Mouse (Mus musculus): ENCODE results near the gene Cpn2. TPM values are rescaled to one million over a fixed set of nuclear protein-coding genes. Genes with fewer than 3 reads are reported as not detected.
A peak's percentile ranks its signal among the peaks of the same experiment; 100 is the strongest.

Gene Cpn2
- polyA plus RNA-seq, 1 experiment, result 0.02 TPM

DNA sequence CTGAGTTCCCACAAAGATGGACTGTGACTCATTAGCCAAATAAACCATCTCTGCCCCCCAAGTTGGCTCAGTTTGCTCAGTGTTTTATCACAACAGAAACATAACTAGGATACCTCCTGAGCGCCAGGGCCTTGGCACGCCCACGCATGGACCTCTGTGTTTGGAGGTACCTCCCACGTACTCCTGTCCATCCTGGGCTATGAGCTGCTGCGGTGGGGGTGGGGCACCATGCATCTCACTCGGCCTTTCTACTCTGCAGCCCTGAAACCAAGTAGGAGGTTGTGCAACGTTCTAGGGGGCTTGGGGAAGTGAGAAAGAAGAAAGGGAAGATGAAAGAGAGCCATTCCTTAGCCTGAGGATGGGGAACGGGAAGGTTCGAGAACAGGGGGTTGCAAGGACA is 9.6 kb downstream of the Cpn2 start:
- H3K27ac ChIP-seq (ENCODE audit: control insufficient read depth, insufficient read depth, low read depth, low read length), result no peak overlapping the region
- no peaks in the 10 kb centered on the region for H3K27me3 ChIP-seq (ENCODE audit: control insufficient read depth, insufficient read depth, low read length)
- H3K36me3 ChIP-seq (ENCODE audit: control insufficient read depth, insufficient read depth, low read length), result no peaks in the 10 kb centered on the region
- no peak overlapping the region for H3K4me3 ChIP-seq (ENCODE audit: control insufficient read depth, low read depth, low read length)
- H3K4me1 ChIP-seq (ENCODE audit: control insufficient read depth, insufficient read depth, low read length), result no peaks in the 10 kb centered on the region
- TF ChIP-seq POLR2A (IDR thresholded peaks at IDR 0.05; ENCODE audit: control insufficient read depth, low read depth, low read length), result no peak

- TF ChIP-seq POLR2A (IDR thresholded peaks at IDR 0.05; ENCODE audit: control insufficient read depth, low read depth, low read length) (no peak), CTCF (IDR thresholded peaks at IDR 0.05; ENCODE audit: control insufficient read depth, insufficient read depth, insufficient replicate concordance, low read depth, low read length) (no peak)
- Histone ChIP-seq H3K36me3 (ENCODE audit: control insufficient read depth, insufficient read depth, low read length) (no peaks in the 10 kb centered on the region), H3K4me3 (ENCODE audit: control insufficient read depth, low read depth, low read length) (no peak overlapping the region), H3K27ac (ENCODE audit: control insufficient read depth, insufficient read depth, low read depth, low read length) (no peak overlapping the region), H3K4me1 (ENCODE audit: control insufficient read depth, insufficient read depth, low read length) (peaks cover 2% of the 10 kb centered on the region), H3K27me3 (ENCODE audit: control insufficient read depth, insufficient read depth, low read length) (no peaks in the 10 kb centered on the region)
These were observed 12.2 kb downstream of the Cpn2 start for GRCm38 (mm10) chr16:30255061-30255460.

DNA sequence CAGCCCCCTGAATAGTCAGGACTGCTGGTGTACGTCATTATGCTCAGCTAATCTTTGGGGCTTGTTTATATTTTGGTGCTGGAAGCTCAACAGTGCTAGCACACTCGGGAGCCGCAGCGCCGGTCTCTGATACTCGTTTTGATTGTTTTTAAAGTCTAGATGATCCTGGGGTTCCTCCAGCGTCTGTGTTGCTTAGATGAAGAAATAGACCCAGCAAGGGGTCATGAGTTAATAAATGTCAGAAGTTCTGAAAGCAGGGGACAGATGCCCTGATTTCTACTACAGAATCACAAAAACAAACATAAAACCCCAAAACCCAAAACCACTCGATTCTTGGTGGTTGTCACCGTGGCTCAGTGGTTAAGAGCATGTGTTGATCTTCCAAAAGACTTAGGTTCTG is 13.4 kb downstream of the Cpn2 start:
- Histone ChIP-seq H3K36me3 (ENCODE audit: control insufficient read depth, insufficient read depth, low read length) (no peaks in the 10 kb centered on the region), H3K27ac (ENCODE audit: control insufficient read depth, insufficient read depth, low read depth, low read length) (no peak overlapping the region), H3K4me1 (ENCODE audit: control insufficient read depth, insufficient read depth, low read length) (peaks cover 2% of the 10 kb centered on the region), H3K4me3 (ENCODE audit: control insufficient read depth, low read depth, low read length) (no peak overlapping the region), H3K27me3 (ENCODE audit: control insufficient read depth, insufficient read depth, low read length) (no peaks in the 10 kb centered on the region)
- no peak for TF ChIP-seq CTCF (IDR thresholded peaks at IDR 0.05; ENCODE audit: control insufficient read depth, insufficient read depth, insufficient replicate concordance, low read depth, low read length)
- TF ChIP-seq POLR2A (IDR thresholded peaks at IDR 0.05; ENCODE audit: control insufficient read depth, low read depth, low read length), result no peak

DNA sequence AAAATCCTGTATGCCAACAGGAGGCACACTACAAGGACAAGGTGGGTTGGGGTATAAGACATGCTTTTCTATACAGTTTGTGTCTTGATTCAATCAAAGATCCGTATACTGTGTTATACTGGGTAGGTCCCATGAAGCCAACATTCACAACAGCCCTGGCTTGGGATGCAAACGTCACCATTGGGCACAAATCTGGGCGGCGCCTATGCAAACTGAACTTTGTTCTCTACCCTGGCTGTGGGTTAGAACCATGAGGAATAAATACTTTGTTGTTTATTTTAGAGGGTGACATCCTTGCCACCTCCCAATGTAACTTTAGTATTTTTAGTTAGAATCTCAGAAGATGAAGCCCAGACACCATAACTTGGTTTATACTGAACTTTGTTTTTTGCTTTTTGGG is 13.9 kb downstream of the Cpn2 start:
- Histone ChIP-seq H3K27ac (ENCODE audit: control insufficient read depth, insufficient read depth, low read depth, low read length) (no peak overlapping the region), H3K27me3 (ENCODE audit: control insufficient read depth, insufficient read depth, low read length) (no peaks in the 10 kb centered on the region), H3K36me3 (ENCODE audit: control insufficient read depth, insufficient read depth, low read length) (no peaks in the 10 kb centered on the region), H3K4me1 (ENCODE audit: control insufficient read depth, insufficient read depth, low read length) (peaks cover 2% of the 10 kb centered on the region), H3K4me3 (ENCODE audit: control insufficient read depth, low read depth, low read length) (no peak overlapping the region)
- no peak for TF ChIP-seq POLR2A (IDR thresholded peaks at IDR 0.05; ENCODE audit: control insufficient read depth, low read depth, low read length)

- Histone ChIP-seq H3K36me3 (ENCODE audit: control insufficient read depth, insufficient read depth, low read length) (no peaks in the 10 kb centered on the region), H3K4me3 (ENCODE audit: control insufficient read depth, low read depth, low read length) (peak overlapping the region; percentile 63), H3K4me1 (ENCODE audit: control insufficient read depth, insufficient read depth, low read length) (peaks cover 2% of the 10 kb centered on the region), H3K27ac (ENCODE audit: control insufficient read depth, insufficient read depth, low read depth, low read length) (no peak overlapping the region), H3K27me3 (ENCODE audit: control insufficient read depth, insufficient read depth, low read length) (no peaks in the 10 kb centered on the region)
- TF ChIP-seq CTCF (IDR thresholded peaks at IDR 0.05; ENCODE audit: control insufficient read depth, insufficient read depth, insufficient replicate concordance, low read depth, low read length) (peak; percentile 98), POLR2A (IDR thresholded peaks at IDR 0.05; ENCODE audit: control insufficient read depth, low read depth, low read length) (no peak)
These were observed 15.3 kb downstream of the Cpn2 start for GRCm38 (mm10) chr16:30252003-30252418.

DNA sequence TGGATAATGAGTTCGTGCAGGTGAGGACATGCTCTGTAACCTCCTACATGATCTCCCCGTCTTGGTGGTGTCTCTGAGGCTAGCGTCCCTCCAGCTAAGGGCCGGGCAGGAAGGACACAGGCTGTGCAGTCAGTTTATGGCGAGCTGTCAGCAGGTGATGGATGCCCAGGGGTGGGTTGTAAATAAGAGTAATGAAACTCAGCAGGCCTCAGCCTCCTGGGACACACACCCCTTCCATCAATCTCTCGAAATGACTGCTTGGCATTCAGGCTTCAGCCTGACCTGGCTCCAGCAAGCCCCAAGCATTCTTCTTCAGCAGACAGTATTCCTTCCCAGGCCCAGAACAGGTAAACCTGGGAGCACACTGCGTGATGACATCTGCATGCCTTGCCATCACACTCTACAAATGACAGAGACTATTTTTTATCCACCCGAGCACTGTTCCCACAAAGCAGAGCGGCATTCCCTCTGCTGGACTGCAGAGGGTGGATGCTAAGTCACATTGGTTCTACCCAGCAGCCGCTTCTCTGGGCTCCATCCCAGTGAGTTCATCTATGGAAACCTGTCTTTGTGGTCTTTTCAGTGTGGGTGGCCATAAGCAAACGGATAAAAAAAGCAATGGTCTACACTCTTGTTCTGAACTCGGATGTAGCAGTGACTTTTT is 23.1 kb downstream of the Cpn2 start:
- H3K36me3 ChIP-seq (ENCODE audit: control insufficient read depth, insufficient read depth, low read length), result no peaks in the 10 kb centered on the region
- no peak overlapping the region for H3K4me3 ChIP-seq (ENCODE audit: control insufficient read depth, low read depth, low read length)
- no peaks in the 10 kb centered on the region for H3K27me3 ChIP-seq (ENCODE audit: control insufficient read depth, insufficient read depth, low read length)
- no peak overlapping the region for H3K27ac ChIP-seq (ENCODE audit: control insufficient read depth, insufficient read depth, low read depth, low read length)
- no peaks in the 10 kb centered on the region for H3K4me1 ChIP-seq (ENCODE audit: control insufficient read depth, insufficient read depth, low read length)
- TF ChIP-seq POLR2A (IDR thresholded peaks at IDR 0.05; ENCODE audit: control insufficient read depth, low read depth, low read length) (no peak), CTCF (IDR thresholded peaks at IDR 0.05; ENCODE audit: control insufficient read depth, insufficient read depth, insufficient replicate concordance, low read depth, low read length) (no peak)

DNA sequence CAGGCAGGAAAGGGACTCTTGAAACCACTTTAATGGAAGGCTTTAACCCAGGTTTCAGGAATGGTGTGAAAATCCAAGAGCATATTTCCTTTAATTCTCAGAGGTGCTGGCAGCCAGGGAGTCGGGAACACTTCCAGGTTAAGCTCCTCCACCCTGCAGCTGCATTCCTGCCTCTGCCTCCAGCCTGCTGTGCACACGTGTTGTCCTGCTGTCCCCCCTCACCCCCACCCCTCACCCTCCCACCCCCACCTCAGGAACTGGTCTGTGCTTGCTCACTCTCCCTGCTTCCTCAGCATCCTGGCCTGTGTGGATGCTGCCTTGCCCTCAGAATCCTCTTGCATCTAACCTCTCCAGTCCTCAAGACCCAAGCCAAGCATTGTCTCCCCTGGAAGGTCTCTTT is 25.7 kb downstream of the Cpn2 start:
- no peak overlapping the region for H3K27ac ChIP-seq (ENCODE audit: control insufficient read depth, insufficient read depth, low read depth, low read length)
- no peaks in the 10 kb centered on the region for H3K36me3 ChIP-seq (ENCODE audit: control insufficient read depth, insufficient read depth, low read length)
- no peaks in the 10 kb centered on the region for H3K27me3 ChIP-seq (ENCODE audit: control insufficient read depth, insufficient read depth, low read length)
- no peak for TF ChIP-seq POLR2A (IDR thresholded peaks at IDR 0.05; ENCODE audit: control insufficient read depth, low read depth, low read length)
- TF ChIP-seq CTCF (IDR thresholded peaks at IDR 0.05; ENCODE audit: control insufficient read depth, insufficient read depth, insufficient replicate concordance, low read depth, low read length), result no peak
- no peak overlapping the region for H3K4me3 ChIP-seq (ENCODE audit: control insufficient read depth, low read depth, low read length)
- H3K4me1 ChIP-seq (ENCODE audit: control insufficient read depth, insufficient read depth, low read length), result no peaks in the 10 kb centered on the region; the same call in 1 of the 2 replicates

DNA sequence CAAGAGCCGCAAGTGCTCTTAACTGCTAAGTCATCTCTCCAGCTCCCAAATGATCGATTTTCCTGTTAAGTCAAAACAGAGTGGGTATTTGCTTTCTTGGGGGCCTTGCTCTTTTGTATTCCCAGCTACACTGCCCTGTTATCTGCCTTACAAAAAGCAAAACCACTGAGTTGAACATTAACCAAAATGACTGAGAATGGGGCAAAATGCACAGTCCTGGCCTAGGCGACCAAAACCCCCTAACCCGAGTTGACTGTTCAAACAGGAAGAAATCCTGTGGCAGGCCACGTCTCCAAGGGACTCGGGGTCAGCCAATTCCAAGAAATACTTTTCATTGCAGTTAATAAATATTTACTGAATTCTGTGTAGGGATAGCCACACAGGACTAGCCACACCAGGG is 28.5 kb downstream of the Cpn2 start:
- no peak overlapping the region for H3K4me3 ChIP-seq (ENCODE audit: control insufficient read depth, low read depth, low read length)
- H3K27me3 ChIP-seq (ENCODE audit: control insufficient read depth, insufficient read depth, low read length), result no peaks in the 10 kb centered on the region
- TF ChIP-seq POLR2A (IDR thresholded peaks at IDR 0.05; ENCODE audit: control insufficient read depth, low read depth, low read length) (no peak), CTCF (IDR thresholded peaks at IDR 0.05; ENCODE audit: control insufficient read depth, insufficient read depth, insufficient replicate concordance, low read depth, low read length) (no peak)
- H3K36me3 ChIP-seq (ENCODE audit: control insufficient read depth, insufficient read depth, low read length), result no peaks in the 10 kb centered on the region
- H3K27ac ChIP-seq (ENCODE audit: control insufficient read depth, insufficient read depth, low read depth, low read length), result no peak overlapping the region
- peaks cover 3% of the 10 kb centered on the region; the same call in 1 of the 2 replicates for H3K4me1 ChIP-seq (ENCODE audit: control insufficient read depth, insufficient read depth, low read length)

All from testis, adult 2 months (tissue).